Mouse (Mus musculus) heart, postnatal 0 days (tissue): ENCODE results near the gene Ipo9.

Experiments used
- CTCF ChIP-seq: IDR thresholded peaks from 2 replicates; pipeline ENCODE4 v1.5.1; 2016; ENCODE audit warnings: antibody characterized with exemption, control low read depth, low read depth
- EP300 ChIP-seq: IDR thresholded peaks from 2 replicates; pipeline ENCODE4 v1.6.1; 2016; ENCODE audit warnings: antibody characterized with exemption, low read depth

DNA sequence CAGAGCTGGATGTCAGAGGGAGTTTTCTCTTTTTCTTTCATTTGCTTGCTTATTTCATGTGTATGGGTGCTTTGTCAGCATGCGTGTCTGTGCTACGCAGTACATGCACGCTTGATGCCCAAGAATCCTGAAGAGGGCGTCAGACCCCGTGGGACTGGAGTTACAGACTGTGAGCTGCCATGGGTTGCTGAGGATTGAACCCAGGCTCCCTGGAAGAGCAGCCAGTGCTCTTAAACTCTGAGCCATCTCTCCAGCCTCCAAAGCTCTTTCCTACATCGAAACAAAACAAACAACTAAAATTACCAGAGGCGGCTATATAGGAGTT lies 45.2 kb upstream of the Ipo9 start:
- TF ChIP-seq CTCF: no peak
- TF ChIP-seq EP300: no peak
